Mouse (Mus musculus) hindbrain, embryonic 11.5 days (tissue): Measurements from ENCODE around the gene Gpx4. TPM values are rescaled to one million over a fixed set of nuclear protein-coding genes. Genes with fewer than 3 reads are reported as not detected.

ENCODE experiments used
- ATAC-seq: fragments of 200-750 bp; cut with Nextera tagmentation; 2 replicates; pipeline ENCODE4 v1.8.0; 2017; ENCODE audit warnings: mild to moderate bottlenecking, moderate TSS enrichment, moderate library complexity; ENCODE audit not compliant: low FRiP score
- DNase-seq: peaks from one replicate; pipeline ENCODE4 v3.0.0-alpha.2; 2015; ENCODE audit warnings: low spot score
- H3K27ac ChIP-seq: fragments of 300-500 bp; sonication (generic); 2 replicates; pipeline ENCODE4 v1.5.1; 2014; ENCODE audit warnings: mild to moderate bottlenecking, low read depth, low read length
- H3K27me3 ChIP-seq: fragments of 300-500 bp; sonication (generic); 2 replicates; pipeline ENCODE4 v1.6.1; 2014; ENCODE audit warnings: mild to moderate bottlenecking, low read length, moderate library complexity, mixed read lengths; ENCODE audit not compliant: control insufficient read depth, insufficient read depth
- H3K36me3 ChIP-seq: fragments of 300-500 bp; sonication (generic); 2 replicates; pipeline ENCODE4 v1.6.1; 2014; ENCODE audit warnings: mild to moderate bottlenecking, low read length, moderate library complexity, mixed read lengths; ENCODE audit not compliant: control insufficient read depth, insufficient read depth
- H3K4me1 ChIP-seq: fragments of 300-500 bp; sonication (generic); replicated peaks from 2 replicates; pipeline ENCODE4 v1.6.1; 2014; ENCODE audit warnings: low read length, mixed read lengths; ENCODE audit not compliant: control insufficient read depth, insufficient read depth
- H3K4me2 ChIP-seq: fragments of 300-500 bp; sonication (generic); replicated peaks from 2 replicates; pipeline ENCODE4 v1.6.1; 2014; ENCODE audit warnings: mild to moderate bottlenecking, low read depth, low read length
- H3K4me3 ChIP-seq: fragments of 300-500 bp; sonication (generic); 2 replicates; pipeline ENCODE4 v1.5.1; 2014; ENCODE audit warnings: low read depth, low read length
- H3K9ac ChIP-seq: fragments of 300-500 bp; sonication (generic); 2 replicates; pipeline ENCODE4 v1.6.1; 2014; ENCODE audit warnings: low read depth, low read length
- H3K9me3 ChIP-seq: fragments of 300-500 bp; sonication (generic); 2 replicates; pipeline ENCODE4 v1.6.1; 2016; ENCODE audit warnings: low read length; ENCODE audit not compliant: control insufficient read depth
- WGBS: fragments of 180-500 bp; shearing (Covaris S2); extraction: QIAGEN DNeasy Blood & Tissue Kit; methylation state at CpG from one replicate; pipeline ENCODE4 v1.1.7; 2014; 5-methylcytosine and 5-hydroxymethylcytosine counted together
- polyA plus RNA-seq: library from polyadenylated mRNA; unstranded; fragments of >200 nt; fragmentation: Nextera tagmentation; extraction: Ambion mirVana; gene quantifications from 2 replicates; pipeline ENCODE4 v1.2.1, GENCODE M21; 2014

Gene Gpx4
- polyA plus RNA-seq, 1 experiment from 2014 or later: 543 TPM

GRCm38 (mm10) chr10:80025889-80026288 is 21.1 kb upstream of the Gpx4 start:
- Histone ChIP-seq H3K9ac (no peak overlapping the region), H3K27me3 (no peaks in the 10 kb centered on the region), H3K4me3 (no peak overlapping the region), H3K4me2 (no peak overlapping the region), H3K4me1 (no peaks in the 10 kb centered on the region), H3K9me3 (no peaks in the 10 kb centered on the region), H3K36me3 (no peaks in the 10 kb centered on the region), H3K27ac (no peak overlapping the region)
- 61% methylated on average over 12 of the region's 12 CpGs for WGBS
- DNase-seq: peak; percentile 52
- ATAC-seq: peak; percentile 49; the same call in 1 of the 2 replicates

- no peak for DNase-seq
- ATAC-seq: no peak
- Histone ChIP-seq H3K4me2 (no peak overlapping the region), H3K27me3 (no peaks in the 10 kb centered on the region), H3K27ac (no peak overlapping the region), H3K9ac (no peak overlapping the region), H3K4me3 (no peak overlapping the region), H3K4me1 (no peaks in the 10 kb centered on the region), H3K9me3 (no peaks in the 10 kb centered on the region), H3K36me3 (no peaks in the 10 kb centered on the region)
- WGBS: 68% methylated on average over 20 of the region's 20 CpGs
Measured at GRCm38 (mm10) chr10:80027681-80028520, 19.1 kb upstream of the Gpx4 start.

- no peak for ATAC-seq
- Histone ChIP-seq H3K4me3 (no peak overlapping the region), H3K4me1 (no peaks in the 10 kb centered on the region), H3K36me3 (no peaks in the 10 kb centered on the region), H3K4me2 (no peak overlapping the region), H3K27ac (no peak overlapping the region), H3K27me3 (no peaks in the 10 kb centered on the region), H3K9me3 (no peaks in the 10 kb centered on the region), H3K9ac (no peak overlapping the region)
- DNase-seq: no peak
- 95% methylated on average over 13 of the region's 13 CpGs for WGBS
Measured at GRCm38 (mm10) chr10:80028521-80028846, 18.5 kb upstream of the Gpx4 start.

- Histone ChIP-seq H3K27ac (no peak overlapping the region), H3K9me3 (no peaks in the 10 kb centered on the region), H3K9ac (no peak overlapping the region), H3K36me3 (peaks cover under 1% of the 10 kb centered on the region; the same call in 1 of the 2 replicates), H3K4me2 (no peak overlapping the region), H3K27me3 (no peaks in the 10 kb centered on the region), H3K4me3 (no peak overlapping the region), H3K4me1 (no peaks in the 10 kb centered on the region)
- ATAC-seq: no peak
- no peak for DNase-seq
- WGBS: 89% methylated on average over 9 of the region's 9 CpGs
Measured at GRCm38 (mm10) chr10:80030191-80030590, 16.8 kb upstream of the Gpx4 start.

GRCm38 (mm10) chr10:80030736-80031135 is 16.2 kb upstream of the Gpx4 start:
- Histone ChIP-seq H3K9ac (peak overlapping the region; percentile 31; the same call in 1 of the 2 replicates), H3K27me3 (no peaks in the 10 kb centered on the region), H3K4me2 (no peak overlapping the region), H3K9me3 (no peaks in the 10 kb centered on the region), H3K27ac (no peak overlapping the region), H3K4me3 (no peak overlapping the region), H3K4me1 (no peaks in the 10 kb centered on the region), H3K36me3 (peaks cover 6% of the 10 kb centered on the region; the same call in 1 of the 2 replicates)
- DNase-seq (no peak), ATAC-seq (no peak)
- 91% methylated on average over 17 of the region's 17 CpGs for WGBS

- no peak overlapping the region for H3K9ac ChIP-seq
- no peak overlapping the region for H3K4me2 ChIP-seq
- peak overlapping the region; percentile 18; the same call in 1 of the 2 replicates for H3K27ac ChIP-seq
- peaks cover 9% of the 10 kb centered on the region; the same call in 1 of the 2 replicates for H3K36me3 ChIP-seq
- H3K4me1 ChIP-seq: no peaks in the 10 kb centered on the region
- DNase-seq: no peak
- H3K27me3 ChIP-seq: no peaks in the 10 kb centered on the region
- ATAC-seq: no peak
- no peak overlapping the region for H3K4me3 ChIP-seq
- no peaks in the 10 kb centered on the region for H3K9me3 ChIP-seq
- 73% methylated on average over 5 of the region's 5 CpGs for WGBS
Measured at GRCm38 (mm10) chr10:80032799-80033480, 14.0 kb upstream of the Gpx4 start.

- no peaks in the 10 kb centered on the region for H3K27me3 ChIP-seq
- H3K27ac ChIP-seq: no peak overlapping the region
- no peak overlapping the region for H3K4me2 ChIP-seq
- peaks cover 9% of the 10 kb centered on the region; the same call in 1 of the 2 replicates for H3K36me3 ChIP-seq
- H3K9ac ChIP-seq: no peak overlapping the region
- WGBS: 49% methylated on average over 9 of the region's 9 CpGs
- ATAC-seq (no peak; the same call in 1 of the 2 replicates), DNase-seq (no peak)
- peaks cover 6% of the 10 kb centered on the region for H3K4me1 ChIP-seq
- H3K4me3 ChIP-seq: no peak overlapping the region
- H3K9me3 ChIP-seq: no peaks in the 10 kb centered on the region
Measured at GRCm38 (mm10) chr10:80033511-80034391, 13.2 kb upstream of the Gpx4 start.

- Histone ChIP-seq H3K4me2 (no peak overlapping the region), H3K4me1 (peaks cover 6% of the 10 kb centered on the region), H3K9ac (peak overlapping the region; percentile 23; the same call in 1 of the 2 replicates), H3K27ac (no peak overlapping the region), H3K4me3 (no peak overlapping the region), H3K9me3 (no peaks in the 10 kb centered on the region), H3K27me3 (no peaks in the 10 kb centered on the region), H3K36me3 (peaks cover 9% of the 10 kb centered on the region; the same call in 1 of the 2 replicates)
- DNase-seq (no peak), ATAC-seq (no peak)
- 69% methylated on average over 8 of the region's 8 CpGs for WGBS
Measured at GRCm38 (mm10) chr10:80035148-80035547, 11.8 kb upstream of the Gpx4 start.
